Mouse (Mus musculus) kidney, adult 2 months (tissue): Measurements from ENCODE around the gene Homez.

Experiments used
- CTCF ChIP-seq: fragments of 200-500 bp; conservative IDR thresholded peaks from 2 replicates; pipeline ENCODE4 v1.5.1; 2011; ENCODE audit warnings: low read depth, mild to moderate bottlenecking, control low read depth, low read length, moderate library complexity, mixed read lengths; ENCODE audit not compliant: insufficient read depth, insufficient read length
- POLR2A ChIP-seq: fragments of 200-500 bp; IDR thresholded peaks from one replicate; pipeline ENCODE4 v1.6.1; 2011; ENCODE audit warnings: low read depth, low read length, control low read depth

DNA sequence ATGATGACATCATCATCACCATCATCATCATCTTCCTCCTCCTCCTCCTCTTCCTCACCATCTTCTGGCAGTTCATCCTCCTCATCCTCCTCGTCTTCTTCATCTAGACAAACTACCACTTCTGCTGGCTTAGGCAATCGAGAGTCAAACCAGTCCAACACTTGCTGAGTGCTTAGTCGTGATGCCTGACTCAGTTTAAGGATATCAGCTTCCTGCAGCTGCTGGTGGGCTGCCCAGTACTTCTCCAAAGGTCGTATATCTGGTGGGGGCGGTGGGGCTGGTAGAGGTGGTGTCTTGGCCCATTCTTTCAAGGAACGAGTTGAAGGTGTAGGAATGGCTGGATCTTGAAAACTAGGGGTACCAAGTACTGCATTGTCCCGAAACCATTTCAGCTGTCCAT lies 14.1 kb downstream of the Homez start:
- TF ChIP-seq CTCF (no peak), POLR2A (no peak)
